Mouse (Mus musculus) megakaryocyte, adult 5-6 weeks (primary cell): Measurements from ENCODE around the gene Ptrh1. TPM values are rescaled to one million over a fixed set of nuclear protein-coding genes. Genes with fewer than 3 reads are reported as not detected.

Experiments used
- total RNA-seq, 2 experiments: library from RNA; stranded (forward) in 1 of 2; stranded (reverse) in 1 of 2; fragments of 153-499, 151-499 nt in 1 of 2; fragments of 221-1000, 200-1000 nt in 1 of 2; gene quantifications; 2 replicates each; pipeline versions ENCODE4 v1.2.3 to v1.2.4; 2015 to 2017

The Ptrh1 gene
- total RNA-seq, 2 experiments from 2014 or later = 0.88 TPM; not detected in 1

Other genes with a start within 250 kb of the Ptrh1 start
- gene Fam102a, start 240.5 kb upstream of the Ptrh1 start, total RNA-seq (2015) = 6.5 and 6.6 TPM in 2 replicates
- gene Fam102a, start 240.5 kb upstream of the Ptrh1 start, total RNA-seq (2017) = 4.6 and 4.8 TPM in 2 replicates
- 82.8 and 91.7 TPM in 2 replicates for gene Dpm2, start 204.9 kb upstream of the Ptrh1 start, total RNA-seq (2015)
- gene Dpm2, start 204.9 kb upstream of the Ptrh1 start, total RNA-seq (2017) = 32.0 and 35.3 TPM in 2 replicates
- 0.31 TPM in 1 of 2 replicates, not detected in the other for gene Pip5kl1, start 201.0 kb upstream of the Ptrh1 start, total RNA-seq (2015)
- gene Pip5kl1, start 201.0 kb upstream of the Ptrh1 start, total RNA-seq (2017) = not detected in 2 replicates
- gene 9430097D07Rik, start 200.1 kb upstream of the Ptrh1 start, total RNA-seq (2015) = not detected in 2 replicates
- gene 9430097D07Rik, start 200.1 kb upstream of the Ptrh1 start, total RNA-seq (2017) = not detected in 2 replicates
- 5.8 and 9.2 TPM in 2 replicates for gene St6galnac4, start 188.7 kb upstream of the Ptrh1 start, total RNA-seq (2015)
- gene St6galnac4, start 188.7 kb upstream of the Ptrh1 start, total RNA-seq (2017) = 8.6 and 12.1 TPM in 2 replicates
- 8.2 and 8.6 TPM in 2 replicates for gene St6galnac6, start 176.1 kb upstream of the Ptrh1 start, total RNA-seq (2015)
- 13.1 and 13.3 TPM in 2 replicates for gene St6galnac6, start 176.1 kb upstream of the Ptrh1 start, total RNA-seq (2017)
- not detected in 2 replicates for gene Ak1, start 154.0 kb upstream of the Ptrh1 start, total RNA-seq (2015)
- gene Ak1, start 154.0 kb upstream of the Ptrh1 start, total RNA-seq (2017) = not detected in 2 replicates
- 6.3 and 7.9 TPM in 2 replicates for gene Eng, start 129.2 kb upstream of the Ptrh1 start, total RNA-seq (2015)
- gene Eng, start 129.2 kb upstream of the Ptrh1 start, total RNA-seq (2017) = 2.0 and 2.2 TPM in 2 replicates
- 0.91 and 4.6 TPM in 2 replicates for gene Fpgs, start 71.6 kb upstream of the Ptrh1 start, total RNA-seq (2015)
- 2.6 and 3.0 TPM in 2 replicates for gene Fpgs, start 71.6 kb upstream of the Ptrh1 start, total RNA-seq (2017)
- gene Cdk9, start 62.7 kb upstream of the Ptrh1 start, total RNA-seq (2015) = 82.1 and 84.4 TPM in 2 replicates
- 73.9 and 79.2 TPM in 2 replicates for gene Cdk9, start 62.7 kb upstream of the Ptrh1 start, total RNA-seq (2017)
- 49.8 and 56.2 TPM in 2 replicates for gene Sh2d3c, start 54.7 kb upstream of the Ptrh1 start, total RNA-seq (2015)
- gene Sh2d3c, start 54.7 kb upstream of the Ptrh1 start, total RNA-seq (2017) = 30.1 and 38.2 TPM in 2 replicates
- gene 6330409D20Rik, start 34.8 kb upstream of the Ptrh1 start, total RNA-seq (2015) = not detected in 2 replicates
- gene 6330409D20Rik, start 34.8 kb upstream of the Ptrh1 start, total RNA-seq (2017) = not detected in 2 replicates
- gene Tor2a, start 18.6 kb upstream of the Ptrh1 start, total RNA-seq (2015) = 19.0 and 24.2 TPM in 2 replicates
- gene Tor2a, start 18.6 kb upstream of the Ptrh1 start, total RNA-seq (2017) = 17.7 and 17.8 TPM in 2 replicates
- gene Ttc16, start 153 bp upstream of the Ptrh1 start, total RNA-seq (2015) = not detected in 2 replicates
- not detected in 2 replicates for gene Ttc16, start 153 bp upstream of the Ptrh1 start, total RNA-seq (2017)
- gene Cfap157, start 8.6 kb downstream of the Ptrh1 start, total RNA-seq (2015) = not detected in 2 replicates
- gene Cfap157, start 8.6 kb downstream of the Ptrh1 start, total RNA-seq (2017) = not detected in 2 replicates
- 0.09 and 0.30 TPM in 2 replicates for gene Stxbp1, start 71.5 kb downstream of the Ptrh1 start, total RNA-seq (2015)
- gene Stxbp1, start 71.5 kb downstream of the Ptrh1 start, total RNA-seq (2017) = 0.48 and 1.3 TPM in 2 replicates
- 18.4 and 20.9 TPM in 2 replicates for gene Fam129b, start 100.3 kb downstream of the Ptrh1 start, total RNA-seq (2015)
- gene Fam129b, start 100.3 kb downstream of the Ptrh1 start, total RNA-seq (2017) = 38.3 and 40.7 TPM in 2 replicates
- gene Rpl12, start 185.8 kb downstream of the Ptrh1 start, total RNA-seq (2015) = 1,104 and 1,138 TPM in 2 replicates
- gene Rpl12, start 185.8 kb downstream of the Ptrh1 start, total RNA-seq (2017) = 1,103 and 1,144 TPM in 2 replicates
- gene Lrsam1, start 185.8 kb downstream of the Ptrh1 start, total RNA-seq (2015) = 3.2 and 5.5 TPM in 2 replicates
- gene Lrsam1, start 185.8 kb downstream of the Ptrh1 start, total RNA-seq (2017) = 7.2 and 10.6 TPM in 2 replicates
- 1.4 and 1.5 TPM in 2 replicates for gene Slc2a8, start 206.3 kb downstream of the Ptrh1 start, total RNA-seq (2015)
- gene Slc2a8, start 206.3 kb downstream of the Ptrh1 start, total RNA-seq (2017) = 0.89 and 1.8 TPM in 2 replicates